Mouse (Mus musculus): Measurements from ENCODE around the gene Cox6a2. TPM values are rescaled to one million over a fixed set of nuclear protein-coding genes. Genes with fewer than 3 reads are reported as not detected.

The Cox6a2 gene
- total RNA-seq (2021): 1,000 to 10,000 TPM; 1,835 to 2,031 TPM
- long read RNA-seq, experiment 1, transcript Cox6a2-201 (3 exons, 680 nt): major isoform, 1,333 of 1,699 reads
- long read RNA-seq, experiment 1, partial matches to known transcripts: 10 of 1,699 reads
- long read RNA-seq, experiment 1, other reads (novel, unspliced or antisense): 356 of 1,699 reads
- long read RNA-seq, experiment 2, transcript Cox6a2-201 (3 exons, 680 nt): major isoform, 1,166 of 1,418 reads
- long read RNA-seq, experiment 2, partial matches to known transcripts: 6 of 1,418 reads
- long read RNA-seq, experiment 2, other reads (novel, unspliced or antisense): 246 of 1,418 reads

DNA sequence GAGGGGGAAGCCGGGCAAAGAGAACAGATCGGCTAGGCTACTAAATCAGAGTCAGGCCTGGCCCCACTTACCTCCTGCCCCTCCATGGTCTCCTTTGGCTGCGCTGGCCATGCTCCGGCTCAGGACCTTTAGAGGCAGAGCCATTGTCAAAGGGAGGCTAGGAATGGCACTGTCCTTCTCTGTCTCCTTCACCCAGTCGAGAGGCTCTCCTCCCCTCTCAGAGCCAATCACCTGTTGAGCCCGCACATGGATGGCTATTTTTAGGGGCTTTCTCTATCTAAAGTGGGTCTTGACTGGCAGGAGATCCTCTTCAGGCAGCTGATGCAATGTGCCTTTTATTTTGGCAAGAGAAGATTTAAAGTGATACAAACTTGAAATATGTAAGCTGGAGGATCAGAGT lies at the start of gene Cox6a2:
Cox6a2 (minus strand) TSS at position 236 of the 400 bp plus-strand sequence.
- DNase-seq (ENCODE audit: low spot score): peak; percentile 80

DNA sequence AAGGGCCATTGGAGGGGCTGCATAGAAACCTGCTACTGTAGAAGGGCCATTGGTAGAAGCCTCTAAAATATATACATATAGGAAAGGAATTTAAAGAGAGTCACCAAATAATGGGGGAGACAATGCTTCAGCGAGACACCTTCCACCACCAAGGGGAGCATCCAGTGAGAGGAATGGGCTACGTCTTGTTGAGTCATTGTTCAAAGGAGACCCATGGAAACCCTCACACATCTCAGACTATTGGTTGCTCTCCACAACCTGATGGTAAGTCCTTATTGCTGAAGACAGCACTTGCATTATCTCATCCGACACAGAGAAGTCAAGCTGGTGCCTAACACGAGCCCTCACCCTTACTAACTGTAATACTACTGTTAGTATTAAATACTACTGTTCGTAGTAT lies 49.6 kb upstream of the Cox6a2 start:
- DNase-seq (ENCODE audit: low spot score): no peak

DNA sequence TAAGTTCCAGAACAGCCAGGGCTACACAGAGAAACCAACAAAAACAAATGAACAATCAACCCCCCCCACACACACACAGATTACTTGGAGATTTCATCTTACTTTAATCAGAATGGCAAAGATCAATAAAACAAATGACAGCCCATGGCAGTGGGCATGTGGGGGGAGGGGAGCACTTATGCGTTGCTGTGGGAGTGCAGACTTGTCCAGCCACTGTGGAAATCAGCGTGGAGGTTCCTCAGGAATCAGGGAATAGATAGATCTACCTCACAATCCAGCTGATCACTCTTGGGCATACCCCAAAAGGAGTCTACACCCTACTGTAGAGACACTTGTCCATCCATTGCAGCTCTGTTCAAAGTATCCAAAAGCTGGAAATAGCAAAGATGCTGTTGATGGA lies 48.8 kb upstream of the Cox6a2 start:
- DNase-seq (ENCODE audit: low spot score): no peak

DNA sequence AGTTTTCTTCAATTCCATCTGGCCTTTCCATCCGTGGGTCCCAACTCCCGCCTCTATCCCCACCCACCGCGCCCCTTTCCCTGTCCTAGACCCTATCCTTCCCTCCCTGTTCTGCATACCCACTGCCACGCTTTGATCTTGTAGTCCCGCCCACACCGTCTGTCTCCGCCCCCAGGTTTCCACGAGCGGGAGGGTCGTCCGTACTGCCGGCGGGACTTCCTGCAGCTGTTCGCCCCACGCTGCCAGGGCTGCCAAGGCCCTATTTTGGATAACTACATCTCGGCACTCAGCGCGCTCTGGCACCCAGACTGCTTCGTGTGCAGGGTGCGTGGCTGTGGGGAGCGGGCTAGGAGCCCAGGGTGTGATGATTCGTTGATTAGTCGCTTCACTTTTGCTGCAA lies 46.4 kb upstream of the Cox6a2 start:
- no peak for DNase-seq (ENCODE audit: low spot score)

DNA sequence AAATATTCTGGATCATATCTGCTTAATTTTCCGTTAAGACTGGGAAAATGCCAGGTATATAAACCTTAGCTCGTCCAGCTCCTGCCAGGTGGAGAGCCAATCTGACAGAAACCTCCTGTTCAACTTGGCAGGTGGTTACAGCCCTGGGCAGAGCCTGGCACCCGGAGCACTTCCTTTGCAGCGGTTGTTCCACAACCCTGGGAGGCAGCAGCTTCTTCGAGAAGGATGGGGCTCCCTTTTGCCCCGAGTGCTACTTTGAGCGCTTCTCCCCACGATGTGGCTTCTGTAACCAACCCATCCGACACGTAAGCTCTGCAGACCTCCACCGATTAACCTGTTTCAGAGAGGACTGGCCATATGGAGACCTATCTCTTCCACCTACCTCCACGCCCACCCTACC lies 45.8 kb upstream of the Cox6a2 start:
- no peak for DNase-seq (ENCODE audit: low spot score)

DNA sequence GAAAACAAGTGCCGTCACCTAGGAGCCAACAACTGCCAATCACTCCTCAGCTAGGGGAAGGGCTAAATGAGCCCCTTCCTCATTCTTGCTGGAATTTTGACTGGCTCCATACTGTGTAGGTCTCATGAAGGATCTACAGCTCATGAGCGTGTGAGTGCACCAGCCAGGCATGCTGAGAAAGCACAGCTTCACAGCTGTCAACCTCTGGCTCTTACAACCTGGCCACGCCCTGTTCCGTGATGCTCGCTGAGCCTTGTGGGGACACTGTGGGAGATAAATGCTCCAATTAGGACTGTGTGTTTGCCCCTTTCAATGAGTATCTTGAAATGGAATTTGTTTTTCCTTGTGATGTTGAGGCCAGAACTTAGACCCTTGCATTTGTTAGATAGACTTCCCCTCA lies 43.8 kb upstream of the Cox6a2 start:
- DNase-seq (ENCODE audit: low spot score): no peak

DNA sequence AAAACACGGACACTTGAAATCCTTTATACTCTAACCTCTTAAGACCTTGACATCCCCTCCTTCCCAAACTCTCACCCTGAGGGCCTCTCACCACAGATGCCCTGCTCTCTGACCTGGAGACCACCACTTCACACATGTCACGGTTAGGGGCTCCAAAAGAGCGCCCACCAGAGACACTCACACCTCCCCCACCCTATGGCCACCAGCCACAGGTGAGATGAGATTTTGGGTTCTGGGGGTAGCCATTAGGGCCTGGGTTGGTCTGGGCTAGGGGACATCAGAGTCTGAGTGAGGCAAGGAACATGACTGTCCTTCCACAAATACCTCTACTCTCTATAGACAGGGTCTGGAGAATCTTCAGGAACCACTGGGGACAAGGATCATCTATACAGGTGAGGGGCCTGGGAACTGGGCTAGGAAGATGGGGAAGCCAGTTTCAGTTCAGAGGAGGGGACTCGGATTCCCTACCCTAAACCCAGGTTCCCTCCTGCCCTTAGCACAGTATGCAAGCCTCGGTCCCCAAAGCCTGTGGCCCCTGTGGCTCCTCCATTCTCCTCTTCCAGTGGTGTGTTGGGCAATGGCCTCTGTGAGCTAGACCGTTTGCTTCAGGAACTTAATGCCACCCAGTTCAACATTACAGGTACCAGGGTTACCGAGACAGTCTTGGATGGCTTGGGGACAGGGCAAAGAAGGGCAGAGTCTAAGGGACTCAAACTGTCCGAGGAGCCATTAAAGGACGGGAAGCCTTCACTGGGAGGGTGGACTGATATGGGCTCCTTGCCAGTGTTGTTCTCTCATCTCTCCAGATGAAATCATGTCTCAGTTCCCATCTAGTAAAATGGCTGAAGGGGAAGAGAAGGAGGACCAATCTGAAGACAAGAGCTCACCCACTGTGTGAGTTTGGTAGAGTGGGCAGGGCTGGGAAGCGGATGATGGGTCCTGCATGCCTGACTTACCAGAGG lies 42.2 kb upstream of the Cox6a2 start:
- DNase-seq (ENCODE audit: low spot score): no peak

DNA sequence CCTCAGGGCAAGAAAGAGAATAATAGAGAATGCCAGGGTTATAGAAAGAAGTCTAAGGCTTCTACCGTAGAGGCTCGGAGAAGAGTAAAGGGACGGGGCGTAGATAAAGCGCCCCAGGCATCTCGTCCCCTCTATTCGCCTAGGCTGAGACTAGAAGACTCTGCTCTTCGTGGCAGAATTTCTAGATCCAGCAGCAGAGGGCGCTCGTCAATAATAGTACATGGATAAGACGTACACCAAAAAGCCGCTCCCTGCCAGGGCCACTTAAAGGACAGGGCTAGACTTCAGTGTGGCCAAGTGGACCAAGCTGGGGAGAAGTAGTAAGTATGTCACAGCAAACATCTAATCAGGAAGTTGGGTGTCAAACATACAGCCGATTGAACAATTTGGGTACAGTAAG lies 41.3 kb upstream of the Cox6a2 start:
- DNase-seq (ENCODE audit: low spot score): peak; percentile 88

DNA sequence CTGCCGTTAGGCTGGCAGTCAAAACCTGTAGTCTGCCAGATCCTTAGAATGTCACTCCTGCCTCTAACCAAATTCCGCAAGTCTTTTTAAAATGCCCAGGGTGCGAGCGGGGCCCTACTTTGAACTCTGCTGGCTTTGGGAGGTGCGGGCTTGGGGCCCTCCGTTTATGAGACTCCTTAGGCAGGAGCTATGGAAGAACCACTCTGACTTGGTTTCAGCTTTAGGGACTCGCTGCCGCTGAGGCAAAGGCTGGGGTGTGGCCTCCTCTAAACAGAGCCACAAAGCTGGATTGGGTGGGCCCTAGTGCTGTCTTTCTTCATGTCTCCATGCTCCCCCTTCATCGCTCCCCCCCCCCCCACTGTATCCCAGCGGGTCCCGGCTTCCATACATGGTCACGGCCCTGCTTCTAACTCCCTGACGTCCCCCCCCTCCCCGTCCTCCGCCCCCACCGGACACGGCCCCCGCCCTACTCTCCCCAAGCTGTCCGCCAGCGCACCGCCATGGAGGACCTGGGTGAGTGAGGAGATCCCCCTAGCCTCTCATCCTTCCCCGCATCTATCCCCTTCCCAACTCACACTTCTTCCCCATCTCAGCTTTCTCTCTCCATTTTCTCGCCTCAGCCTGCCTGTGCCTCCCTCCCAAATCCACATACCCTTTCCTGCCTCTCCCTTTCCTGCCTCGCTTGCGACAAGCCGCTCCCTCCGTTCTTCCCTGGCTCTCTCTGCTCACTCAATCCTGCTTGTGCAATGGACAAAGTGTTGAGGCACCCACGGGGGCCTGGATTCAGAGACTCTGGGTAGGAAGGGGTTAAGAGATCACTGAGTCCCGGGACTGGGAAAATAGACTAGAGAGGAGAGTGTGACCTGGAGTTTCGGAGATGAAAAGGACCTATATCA lies 40.6 kb upstream of the Cox6a2 start, which contains the start of gene Tgfb1i1:
Tgfb1i1 (plus strand) TSS at position 317 of the 896 bp plus-strand sequence.
- peak; percentile 56 for DNase-seq (ENCODE audit: low spot score)

DNA sequence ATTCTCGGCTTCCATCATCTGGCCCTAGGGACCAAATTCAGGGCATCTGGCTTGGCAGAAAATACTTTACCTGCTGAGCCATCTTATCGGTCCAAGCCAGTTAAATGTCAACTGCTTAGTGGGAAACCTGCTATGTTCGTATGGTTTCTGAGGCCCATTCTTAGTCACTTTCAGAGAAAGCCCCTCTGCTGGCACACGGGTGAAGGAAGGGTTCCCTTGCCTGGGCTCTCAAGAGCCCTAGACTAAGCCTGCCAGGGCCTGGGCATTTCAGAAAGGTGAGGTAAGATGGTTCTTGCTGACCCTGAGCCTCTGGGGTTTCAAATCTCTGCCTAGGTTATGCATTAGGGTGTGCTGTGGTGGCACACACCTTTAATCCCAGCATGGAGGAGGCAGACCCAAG lies 39.4 kb upstream of the Cox6a2 start:
- no peak for DNase-seq (ENCODE audit: low spot score)

DNA sequence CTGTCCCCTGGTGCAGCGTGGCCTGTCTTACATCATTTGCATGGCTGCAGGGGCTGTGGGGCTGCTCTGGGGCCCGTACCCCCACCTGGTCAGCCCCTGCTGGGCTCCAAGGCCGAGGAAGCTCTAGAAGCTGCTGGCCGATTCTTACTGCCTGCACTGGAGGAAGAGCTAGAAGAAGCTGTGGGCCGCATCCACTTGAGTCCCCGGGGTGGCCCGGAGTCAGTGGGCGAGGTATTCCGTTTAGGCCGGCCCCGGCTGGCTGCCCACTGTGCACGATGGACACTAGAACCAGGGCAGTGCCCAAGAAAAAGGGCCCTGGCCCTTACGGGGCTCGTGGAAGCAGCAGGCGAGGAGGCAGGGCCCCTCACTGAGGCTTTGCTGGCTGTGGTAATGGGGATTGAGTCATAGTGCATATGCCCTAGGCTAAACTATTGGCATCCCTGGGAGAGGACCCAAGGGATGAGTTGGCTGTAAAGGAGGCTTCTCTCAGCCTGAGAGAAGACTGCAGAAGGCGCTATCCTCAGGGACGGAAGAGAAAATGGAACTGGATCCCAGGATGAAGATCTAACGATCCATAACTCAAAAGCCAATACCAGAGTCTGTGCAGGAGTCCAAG lies 38.3 kb upstream of the Cox6a2 start:
- DNase-seq (ENCODE audit: low spot score): no peak

DNA sequence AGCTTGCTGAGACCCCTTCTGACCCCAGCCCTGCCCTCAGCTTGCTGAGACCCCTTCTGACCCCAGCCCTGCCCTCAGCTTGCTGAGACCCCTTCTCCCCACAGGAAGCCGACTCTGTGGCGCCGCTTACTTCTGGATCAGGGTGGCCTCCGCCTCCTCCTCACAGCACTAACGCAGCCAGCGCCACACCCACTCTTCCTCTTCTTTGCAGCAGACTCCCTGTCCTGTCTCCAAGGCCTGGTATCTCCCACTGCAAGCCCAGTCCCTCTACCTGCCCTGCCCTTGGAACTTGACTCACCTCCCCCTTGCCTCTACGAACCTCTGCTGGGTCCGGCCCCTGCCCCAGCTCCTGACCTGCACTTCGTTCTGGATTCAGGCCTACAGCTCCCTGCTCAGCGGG lies 37.7 kb upstream of the Cox6a2 start:
- DNase-seq (ENCODE audit: low spot score): no peak

DNA sequence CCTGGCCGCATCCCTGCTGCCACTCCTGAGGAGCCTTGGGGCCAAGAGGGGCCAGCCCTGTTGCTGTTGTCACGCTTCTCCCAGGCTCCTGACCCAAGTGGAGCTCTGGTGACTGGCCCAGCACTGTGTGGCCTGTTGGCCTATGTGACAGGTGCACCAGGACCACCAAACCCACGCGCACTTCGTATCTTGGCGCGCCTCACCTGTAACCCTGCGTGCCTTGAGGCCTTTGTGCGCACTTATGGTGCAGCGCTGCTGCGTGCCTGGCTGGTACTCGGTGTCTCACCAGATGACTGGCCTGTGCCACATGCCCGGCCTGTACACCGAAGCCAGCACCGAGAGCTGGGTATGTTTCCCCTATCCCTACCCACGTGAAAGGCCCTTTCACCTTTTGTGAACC lies 36.1 kb upstream of the Cox6a2 start:
- DNase-seq (ENCODE audit: low spot score): no peak

DNA sequence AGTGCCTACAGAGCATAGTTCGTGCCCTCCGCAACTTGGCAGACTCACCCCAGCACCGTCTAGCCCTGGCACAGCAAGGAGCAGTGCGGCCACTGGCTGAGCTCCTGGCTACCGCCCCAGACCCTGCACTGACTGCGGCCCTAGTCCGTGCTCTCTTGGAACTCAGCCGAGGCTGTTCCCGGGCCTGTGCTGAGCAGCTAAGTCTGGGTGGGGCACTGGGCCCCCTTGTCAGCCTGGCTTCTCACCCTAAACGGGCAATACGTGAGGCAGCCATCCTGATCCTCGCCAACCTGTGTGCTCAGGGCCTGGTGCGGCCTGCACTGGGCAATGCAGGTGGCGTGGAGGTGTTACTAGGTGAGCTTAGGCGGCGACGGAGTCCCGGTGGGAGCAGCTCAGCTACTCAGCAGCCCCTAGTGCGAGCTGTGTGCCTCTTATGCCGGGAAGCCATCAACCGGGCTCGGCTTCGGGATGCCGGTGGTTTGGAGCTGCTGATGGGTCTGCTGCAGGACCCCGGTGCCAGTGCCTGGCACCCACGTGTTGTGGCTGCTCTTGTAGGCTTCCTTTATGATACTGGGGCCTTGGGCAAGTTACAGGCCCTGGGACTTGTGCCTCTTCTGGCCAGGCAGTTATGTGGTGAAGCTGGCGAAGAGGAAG lies 34.1 kb upstream of the Cox6a2 start:
- DNase-seq (ENCODE audit: low spot score): no peak

DNA sequence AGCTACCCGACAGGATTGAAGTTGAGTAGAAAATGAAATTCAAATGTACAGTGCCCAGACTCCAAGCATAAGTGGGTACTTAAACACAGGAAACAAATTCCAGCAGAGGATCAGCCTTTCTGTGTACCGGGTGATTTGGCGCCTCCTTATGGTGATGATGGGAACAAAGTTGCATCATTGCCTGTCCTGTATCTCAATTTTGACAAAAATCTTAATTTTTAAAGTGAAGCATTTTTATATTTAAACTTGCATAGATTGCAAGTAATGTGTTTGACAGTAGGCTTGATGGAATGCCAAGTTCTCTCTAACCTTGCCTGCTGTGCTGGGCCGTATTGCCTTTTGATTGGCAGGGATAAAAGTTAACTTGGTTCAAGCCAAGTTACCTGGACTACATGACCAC lies 32.8 kb upstream of the Cox6a2 start:
- DNase-seq (ENCODE audit: low spot score): no peak

DNA sequence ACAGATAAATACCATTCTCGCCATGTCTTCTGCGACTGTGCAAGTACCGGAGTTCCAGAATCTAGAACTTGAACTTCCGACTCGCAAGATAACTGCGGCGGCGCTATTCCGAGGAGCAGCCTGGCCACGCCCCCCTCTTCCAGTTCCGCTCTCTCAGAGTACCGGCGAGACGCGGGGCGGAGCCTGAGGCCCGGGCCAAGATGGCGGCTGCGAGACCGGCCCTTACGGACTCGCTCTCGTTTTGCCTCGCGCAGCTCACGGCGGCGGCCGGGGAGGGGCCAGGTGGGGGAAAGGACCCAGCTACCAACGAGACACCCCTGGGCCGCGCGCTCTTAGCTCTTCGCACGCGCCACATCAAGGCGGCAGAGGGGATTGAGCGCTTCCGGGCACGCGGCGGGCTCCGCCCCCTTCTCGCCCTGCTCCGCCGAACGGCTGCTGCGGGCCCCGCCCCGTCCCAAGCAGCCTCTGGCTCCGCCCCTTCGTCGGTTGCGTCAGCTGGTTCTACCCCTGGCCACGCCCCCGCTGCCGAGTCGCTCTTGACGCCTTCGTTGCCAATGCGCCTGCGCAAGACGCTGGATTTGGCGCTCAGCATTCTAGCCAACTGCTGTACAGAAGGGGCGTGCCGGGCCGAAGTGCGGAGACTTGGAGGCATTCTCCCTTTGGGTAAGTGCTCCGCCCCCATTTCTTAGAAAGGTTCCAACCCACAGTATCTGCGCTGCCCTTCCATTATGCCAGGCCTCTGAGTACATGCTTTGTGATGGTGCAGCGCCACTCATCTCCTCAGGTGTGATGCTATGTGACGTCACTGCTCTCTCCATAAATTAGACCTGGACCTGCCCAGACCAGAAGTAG lies 32.0 kb upstream of the Cox6a2 start, which contains the start of gene 9130023H24Rik:
9130023H24Rik (minus strand) TSS at position 105 of the 852 bp plus-strand sequence.
- peak; percentile 100 for DNase-seq (ENCODE audit: low spot score)

DNA sequence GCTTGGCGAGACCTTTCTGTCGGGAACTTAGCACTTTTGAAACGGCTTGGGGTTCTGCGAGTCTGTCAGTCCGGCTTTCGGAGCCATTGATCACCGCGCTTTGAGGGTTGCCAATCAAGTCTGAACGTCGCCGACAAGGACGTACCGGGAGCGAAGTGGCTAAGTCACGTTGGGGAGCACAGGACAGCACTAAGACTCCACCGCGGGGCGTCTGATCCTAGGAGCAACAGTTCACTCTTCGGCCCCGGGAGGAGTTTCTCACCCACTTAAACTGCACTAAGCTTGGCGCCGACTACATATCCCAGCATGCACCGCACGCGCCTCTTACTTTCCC lies 31.4 kb upstream of the Cox6a2 start:
- no peak for DNase-seq (ENCODE audit: low spot score)

DNA sequence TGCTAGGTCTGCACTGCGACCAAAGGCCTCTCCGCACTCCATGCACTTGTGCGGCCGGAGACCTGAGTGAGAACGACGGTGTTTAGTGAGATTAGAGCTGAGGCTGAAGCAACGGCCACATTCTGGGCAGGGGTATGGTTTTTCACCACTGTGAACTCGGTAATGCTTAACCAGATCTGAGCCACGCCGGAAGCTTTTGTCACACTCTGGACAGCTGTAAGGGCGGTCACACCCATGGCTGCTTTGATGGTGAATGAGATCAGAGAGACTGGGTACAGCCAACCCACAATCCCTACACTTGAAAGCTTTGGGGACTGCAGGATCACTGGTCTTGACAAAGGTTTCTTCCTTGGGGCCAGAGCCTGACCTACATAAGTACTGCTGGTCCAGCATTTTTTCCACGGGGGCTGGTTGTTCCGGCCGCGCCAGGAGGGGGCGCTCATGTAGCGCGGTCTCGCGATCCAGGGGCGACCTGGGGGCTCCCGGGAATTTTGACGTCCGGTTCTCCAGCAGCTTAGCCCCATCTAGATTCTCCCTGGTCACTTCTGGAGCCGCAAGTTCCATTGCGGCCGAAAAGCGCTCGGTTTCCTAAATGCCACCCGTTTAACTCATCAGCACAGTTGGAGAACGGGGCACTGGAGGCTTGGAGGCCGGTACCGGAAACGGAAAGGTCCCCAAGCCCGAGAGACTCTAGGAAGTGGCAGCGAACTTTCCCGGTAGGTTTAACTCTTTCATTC lies 30.8 kb upstream of the Cox6a2 start, which contains the start of gene Armc5:
Armc5 (plus strand) TSS at position 487 of the 737 bp plus-strand sequence.
- DNase-seq (ENCODE audit: low spot score): peak; percentile 86

DNA sequence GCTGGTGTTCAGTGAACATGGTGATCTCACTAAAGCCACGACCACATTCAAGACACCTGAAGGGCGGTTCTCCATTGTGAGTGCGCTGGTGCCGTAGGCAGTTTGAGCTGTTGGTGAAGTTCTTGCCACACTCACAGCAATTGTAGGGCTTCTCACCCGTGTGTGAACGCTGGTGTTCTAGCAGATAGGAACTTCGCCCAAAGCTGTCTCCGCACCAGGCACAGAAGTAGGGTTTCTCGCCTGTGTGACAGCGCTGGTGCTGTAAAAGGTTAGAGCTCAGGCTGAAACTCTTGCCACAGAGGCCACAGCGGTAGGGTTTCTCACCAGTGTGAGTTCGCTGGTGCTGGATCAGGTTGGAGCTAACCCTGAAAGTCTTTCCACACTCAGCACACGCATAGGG lies 30.2 kb upstream of the Cox6a2 start:
- no peak for DNase-seq (ENCODE audit: low spot score)

All from gastrocnemius, adult 18-20 months (tissue).